Comparison of ENCODE assay signal across 22 mouse cellular contexts in the genomic region with DNA sequence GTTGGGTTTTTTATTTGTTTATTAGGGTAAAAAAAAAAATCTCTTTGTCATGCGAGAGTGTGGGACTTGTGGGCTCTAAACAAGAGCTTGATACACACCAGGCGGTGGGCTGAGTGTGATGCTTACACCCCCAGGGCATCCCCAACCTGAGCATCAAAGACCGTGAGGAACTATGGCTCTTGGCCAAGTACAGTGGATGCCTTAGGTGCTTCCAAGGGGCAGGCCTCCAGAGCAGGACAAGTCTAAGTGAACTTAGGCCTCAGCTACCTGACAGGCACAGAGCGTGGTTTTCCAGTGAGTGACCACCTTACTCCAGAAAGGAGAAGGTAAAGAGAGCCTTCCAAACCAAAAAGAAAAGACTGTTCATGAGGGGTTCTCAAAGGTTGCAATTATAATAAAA. TPM values are rescaled to one million over a fixed set of nuclear protein-coding genes. Genes with fewer than 3 reads are reported as not detected.
"Had no signal": no experiment of that assay in that cellular context is flagged by ENCODE, and none has a peak within 500 bp of the region (broad histone marks: within the 10 kb centered on the region; RNA-seq: fewer than 3 reads in every experiment).

No protein-coding gene starts in this region.

- ATAC-seq: hindbrain, postnatal 0 days; midbrain, embryonic 16.5 days had no signal

- H3K27ac ChIP-seq: hindbrain, postnatal 0 days; kidney, postnatal 0 days; limb, embryonic 12.5 days; lung, embryonic 15.5 days; macrophage; midbrain, embryonic 12.5 days; neural tube, embryonic 13.5 days had no signal

- H3K36me3 ChIP-seq: limb, embryonic 12.5 days; lung, embryonic 15.5 days; midbrain, embryonic 12.5 days; neural tube, embryonic 13.5 days had no signal

- H3K9ac ChIP-seq: limb, embryonic 12.5 days; lung, embryonic 15.5 days; midbrain, embryonic 12.5 days; neural tube, embryonic 13.5 days had no signal

- H3K4me1 ChIP-seq: limb, embryonic 12.5 days; lung, embryonic 15.5 days; megakaryocyte, embryonic 14.5 days; midbrain, embryonic 12.5 days had no signal

- H3K9me3 ChIP-seq: limb, embryonic 12.5 days; lung, embryonic 15.5 days; midbrain, embryonic 12.5 days; neural tube, embryonic 13.5 days had no signal

- H3K27me3 ChIP-seq: limb, embryonic 12.5 days; lung, embryonic 15.5 days; midbrain, embryonic 12.5 days; neural tube, embryonic 13.5 days had no signal

- H3K4me2 ChIP-seq: limb, embryonic 12.5 days; lung, embryonic 15.5 days; midbrain, embryonic 12.5 days; neural tube, embryonic 13.5 days had no signal

- DNase-seq: layer of hippocampus, adult 9-11 months; layer of hippocampus, postnatal 36 days; liver; lung, postnatal 14 days; retina, postnatal 1 day; right cerebral cortex, postnatal 14 days; thymus, postnatal 4 days had no signal

- H3K4me3 ChIP-seq: limb, embryonic 12.5 days; lung, embryonic 15.5 days; megakaryocyte, embryonic 14.5 days; midbrain, embryonic 12.5 days; neural tube, embryonic 13.5 days had no signal

RNA-seq across cellular contexts. Expression of a gene that starts 1.6 kb away (rescaled TPM):
- total RNA-seq: hindbrain, postnatal 0 days; layer of hippocampus, adult 18-20 months; layer of hippocampus, postnatal 36 days; left cerebral cortex, adult 8-10 months; left cerebral cortex, postnatal 25 days had no signal
- polyA plus RNA-seq: hindbrain, postnatal 0 days; limb, embryonic 12.5 days; lung, embryonic 15.5 days; macrophage; midbrain, embryonic 12.5 days; midbrain, embryonic 16.5 days; neural tube, embryonic 13.5 days had no signal

RNA-seq across cellular contexts. Expression of a gene that starts 11.3 kb away (rescaled TPM):
- total RNA-seq: hindbrain, postnatal 0 days; layer of hippocampus, adult 18-20 months; layer of hippocampus, postnatal 36 days; left cerebral cortex, adult 8-10 months; left cerebral cortex, postnatal 25 days had no signal
- polyA plus RNA-seq: hindbrain, postnatal 0 days; intestine, embryonic 14.5 days; kidney, postnatal 0 days; limb, embryonic 12.5 days; liver, embryonic 16.5 days; lung, embryonic 15.5 days; macrophage; midbrain, embryonic 12.5 days; midbrain, embryonic 16.5 days; neural tube, embryonic 13.5 days had no signal

RNA-seq across cellular contexts. Expression of a gene that starts 20.7 kb away (rescaled TPM):
- total RNA-seq: hindbrain, postnatal 0 days; layer of hippocampus, adult 18-20 months; layer of hippocampus, postnatal 36 days; left cerebral cortex, adult 8-10 months; left cerebral cortex, postnatal 25 days had no signal
- polyA plus RNA-seq: hindbrain, postnatal 0 days; limb, embryonic 12.5 days; lung, embryonic 15.5 days; macrophage; midbrain, embryonic 12.5 days; midbrain, embryonic 16.5 days; neural tube, embryonic 13.5 days had no signal

RNA-seq across cellular contexts. Expression of a gene that starts 37.2 kb away (rescaled TPM):
- total RNA-seq: hindbrain, postnatal 0 days; layer of hippocampus, adult 18-20 months; layer of hippocampus, postnatal 36 days; left cerebral cortex, adult 8-10 months; left cerebral cortex, postnatal 25 days had no signal
- polyA plus RNA-seq: hindbrain, postnatal 0 days; intestine, embryonic 14.5 days; limb, embryonic 12.5 days; liver, embryonic 16.5 days; lung, embryonic 15.5 days; macrophage; midbrain, embryonic 12.5 days; midbrain, embryonic 16.5 days; neural tube, embryonic 13.5 days; stomach, embryonic 16.5 days had no signal
